Mouse (Mus musculus) hindbrain, embryonic 11.5 days (tissue): ENCODE measurements around the gene Gm28038. TPM values are rescaled to one million over a fixed set of nuclear protein-coding genes. Genes with fewer than 3 reads are reported as not detected.

Experiments
- ATAC-seq: fragments of 200-750 bp; cut with Nextera tagmentation; 2 replicates; pipeline ENCODE4 v1.8.0; 2017; ENCODE audit warnings: mild to moderate bottlenecking, moderate TSS enrichment, moderate library complexity; ENCODE audit not compliant: low FRiP score
- DNase-seq: peaks from one replicate; pipeline ENCODE4 v3.0.0-alpha.2; 2015; ENCODE audit warnings: low spot score
- H3K27ac ChIP-seq: fragments of 300-500 bp; sonication (generic); 2 replicates; pipeline ENCODE4 v1.5.1; 2014; ENCODE audit warnings: mild to moderate bottlenecking, low read depth, low read length
- H3K27me3 ChIP-seq: fragments of 300-500 bp; sonication (generic); 2 replicates; pipeline ENCODE4 v1.6.1; 2014; ENCODE audit warnings: mild to moderate bottlenecking, low read length, moderate library complexity, mixed read lengths; ENCODE audit not compliant: control insufficient read depth, insufficient read depth
- H3K36me3 ChIP-seq: fragments of 300-500 bp; sonication (generic); 2 replicates; pipeline ENCODE4 v1.6.1; 2014; ENCODE audit warnings: mild to moderate bottlenecking, low read length, moderate library complexity, mixed read lengths; ENCODE audit not compliant: control insufficient read depth, insufficient read depth
- H3K4me1 ChIP-seq: fragments of 300-500 bp; sonication (generic); replicated peaks from 2 replicates; pipeline ENCODE4 v1.6.1; 2014; ENCODE audit warnings: low read length, mixed read lengths; ENCODE audit not compliant: control insufficient read depth, insufficient read depth
- H3K4me2 ChIP-seq: fragments of 300-500 bp; sonication (generic); replicated peaks from 2 replicates; pipeline ENCODE4 v1.6.1; 2014; ENCODE audit warnings: mild to moderate bottlenecking, low read depth, low read length
- H3K4me3 ChIP-seq: fragments of 300-500 bp; sonication (generic); 2 replicates; pipeline ENCODE4 v1.5.1; 2014; ENCODE audit warnings: low read depth, low read length
- H3K9ac ChIP-seq: fragments of 300-500 bp; sonication (generic); 2 replicates; pipeline ENCODE4 v1.6.1; 2014; ENCODE audit warnings: low read depth, low read length
- H3K9me3 ChIP-seq: fragments of 300-500 bp; sonication (generic); 2 replicates; pipeline ENCODE4 v1.6.1; 2016; ENCODE audit warnings: low read length; ENCODE audit not compliant: control insufficient read depth
- WGBS: fragments of 180-500 bp; shearing (Covaris S2); extraction: QIAGEN DNeasy Blood & Tissue Kit; methylation state at CpG from one replicate; pipeline ENCODE4 v1.1.7; 2014; 5-methylcytosine and 5-hydroxymethylcytosine counted together
- polyA plus RNA-seq: library from polyadenylated mRNA; unstranded; fragments of >200 nt; fragmentation: Nextera tagmentation; extraction: Ambion mirVana; gene quantifications from 2 replicates; pipeline ENCODE4 v1.2.1, GENCODE M21; 2014

The Gm28038 gene
- polyA plus RNA-seq, 1 experiment from 2014 or later = not detected

- WGBS = under 1% methylated on average over 68 of the region's 68 CpGs
- no peaks in the 10 kb centered on the region for H3K9me3 ChIP-seq
- H3K4me1 ChIP-seq = peaks cover 7% of the 10 kb centered on the region; the same call in 1 of the 2 replicates
- H3K27ac ChIP-seq = no peak within 1 kb of the TSS
- H3K9ac ChIP-seq = peak within 1 kb of the TSS; percentile 86
- ATAC-seq = peak; percentile 91
- peak within 1 kb of the TSS; percentile 83 for H3K4me2 ChIP-seq
- H3K4me3 ChIP-seq = peak within 1 kb of the TSS; percentile 86
- no peaks in the 10 kb centered on the region for H3K27me3 ChIP-seq
- no peaks in the 10 kb centered on the region for H3K36me3 ChIP-seq
- peak; percentile 99 for DNase-seq
Measured at GRCm38 (mm10) chr2:30286192-30287026, 5.6 kb downstream of the Gm28038 start, which contains the start of the genes Dolk and Nup188. Dolk (minus strand) TSS chr2:30286334. Nup188 (plus strand) TSS chr2:30286397.

DNA sequence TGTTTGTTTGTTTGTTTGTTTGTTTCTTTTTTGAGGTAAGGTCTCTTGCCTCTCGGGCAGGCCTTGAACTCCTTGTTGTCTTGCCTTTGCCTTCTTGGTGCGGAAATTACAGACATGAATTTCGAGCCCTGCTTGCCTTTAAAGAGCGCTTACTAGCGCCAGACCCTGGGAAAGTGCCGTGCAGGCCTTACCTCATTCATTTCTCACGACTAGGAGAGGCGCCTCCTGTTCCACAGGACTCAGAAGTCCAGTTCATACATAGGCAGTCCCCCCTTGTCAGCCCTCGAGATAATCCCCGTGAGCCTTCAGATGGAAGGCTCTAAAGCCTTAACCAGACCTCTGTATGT, 6.2 kb downstream of the Gm28038 start:
- H3K4me2 ChIP-seq = peak overlapping the region; percentile 83
- 3% methylated on average over 10 of the region's 10 CpGs for WGBS
- no peaks in the 10 kb centered on the region for H3K9me3 ChIP-seq
- peak overlapping the region; percentile 86 for H3K9ac ChIP-seq
- peaks cover 7% of the 10 kb centered on the region; the same call in 1 of the 2 replicates for H3K4me1 ChIP-seq
- H3K27me3 ChIP-seq = no peaks in the 10 kb centered on the region
- peak overlapping the region; percentile 86 for H3K4me3 ChIP-seq
- ATAC-seq = no peak
- no peak overlapping the region for H3K27ac ChIP-seq
- DNase-seq = peak; percentile 39
- H3K36me3 ChIP-seq = no peaks in the 10 kb centered on the region

DNA sequence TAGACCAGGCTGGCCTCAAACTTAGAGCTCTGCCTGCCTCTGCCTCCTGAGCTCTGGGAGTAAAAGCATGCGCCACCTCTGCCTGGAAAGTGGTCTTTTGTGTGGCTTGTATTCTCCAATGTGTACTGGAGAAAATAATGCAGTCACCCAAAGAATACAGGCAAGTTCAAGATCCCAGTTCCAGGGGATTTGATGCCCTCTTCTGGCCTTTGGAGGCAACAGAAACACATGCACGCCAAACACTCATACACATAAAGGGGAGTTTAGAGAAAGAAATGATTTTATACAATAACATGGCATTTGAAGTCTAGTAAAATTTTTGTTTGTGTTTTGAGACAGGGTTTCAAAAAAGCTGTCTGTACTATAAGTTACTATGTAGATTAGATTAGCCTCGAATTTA, 18.7 kb downstream of the Gm28038 start:
- H3K4me2 ChIP-seq = no peak overlapping the region
- H3K36me3 ChIP-seq = peaks cover 2% of the 10 kb centered on the region; the same call in 1 of the 2 replicates
- no peak overlapping the region for H3K27ac ChIP-seq
- no peak overlapping the region for H3K9ac ChIP-seq
- ATAC-seq (no peak), DNase-seq (no peak)
- no peak overlapping the region for H3K4me3 ChIP-seq
- no peaks in the 10 kb centered on the region for H3K4me1 ChIP-seq
- 80% methylated on average over 3 of the region's 3 CpGs for WGBS
- H3K27me3 ChIP-seq = no peaks in the 10 kb centered on the region
- no peaks in the 10 kb centered on the region for H3K9me3 ChIP-seq

GRCm38 (mm10) chr2:30299966-30300365, 19.1 kb downstream of the Gm28038 start:
- Histone ChIP-seq H3K4me2 (no peak overlapping the region), H3K4me3 (no peak overlapping the region), H3K4me1 (no peaks in the 10 kb centered on the region), H3K9me3 (no peaks in the 10 kb centered on the region), H3K9ac (no peak overlapping the region), H3K27me3 (no peaks in the 10 kb centered on the region), H3K36me3 (peaks cover 4% of the 10 kb centered on the region; the same call in 1 of the 2 replicates), H3K27ac (no peak overlapping the region)
- ATAC-seq (no peak), DNase-seq (no peak)
- WGBS = 94% methylated on average over 5 of the region's 5 CpGs

DNA sequence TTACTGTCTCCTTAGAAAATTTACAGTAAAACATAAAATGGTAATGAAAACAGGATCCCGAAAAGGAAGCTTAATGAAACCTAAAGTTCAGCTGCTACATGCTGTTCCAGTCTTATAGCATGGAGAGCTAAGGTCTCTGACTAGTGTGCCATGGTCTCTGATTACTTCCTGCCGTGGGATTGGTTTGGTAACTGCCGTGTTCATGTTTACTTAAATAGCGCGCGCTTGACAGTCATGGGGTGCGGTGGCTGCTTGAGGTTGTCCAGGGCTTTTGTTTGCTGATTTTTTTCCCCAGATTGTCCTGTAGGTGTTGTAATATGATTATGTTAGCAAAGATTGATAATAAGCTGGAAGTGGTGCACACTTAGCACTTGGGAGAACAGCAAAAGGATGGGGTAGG, 25.2 kb downstream of the Gm28038 start:
- no peaks in the 10 kb centered on the region for H3K27me3 ChIP-seq
- no peak overlapping the region for H3K9ac ChIP-seq
- H3K27ac ChIP-seq = no peak overlapping the region
- H3K36me3 ChIP-seq = peaks cover 14% of the 10 kb centered on the region
- no peak for DNase-seq
- no peak for ATAC-seq
- 98% methylated on average over 7 of the region's 7 CpGs for WGBS
- no peak overlapping the region for H3K4me2 ChIP-seq
- no peak overlapping the region for H3K4me3 ChIP-seq
- no peaks in the 10 kb centered on the region for H3K9me3 ChIP-seq
- H3K4me1 ChIP-seq = no peaks in the 10 kb centered on the region

GRCm38 (mm10) chr2:30309351-30309750, 28.5 kb downstream of the Gm28038 start:
- H3K4me2 ChIP-seq = no peak overlapping the region
- no peaks in the 10 kb centered on the region for H3K4me1 ChIP-seq
- WGBS = 93% methylated on average over 3 of the region's 3 CpGs
- no peak overlapping the region for H3K4me3 ChIP-seq
- no peaks in the 10 kb centered on the region for H3K9me3 ChIP-seq
- no peaks in the 10 kb centered on the region for H3K27me3 ChIP-seq
- ATAC-seq (no peak), DNase-seq (no peak)
- H3K27ac ChIP-seq = no peak overlapping the region
- no peak overlapping the region for H3K9ac ChIP-seq
- peaks cover 14% of the 10 kb centered on the region for H3K36me3 ChIP-seq

DNA sequence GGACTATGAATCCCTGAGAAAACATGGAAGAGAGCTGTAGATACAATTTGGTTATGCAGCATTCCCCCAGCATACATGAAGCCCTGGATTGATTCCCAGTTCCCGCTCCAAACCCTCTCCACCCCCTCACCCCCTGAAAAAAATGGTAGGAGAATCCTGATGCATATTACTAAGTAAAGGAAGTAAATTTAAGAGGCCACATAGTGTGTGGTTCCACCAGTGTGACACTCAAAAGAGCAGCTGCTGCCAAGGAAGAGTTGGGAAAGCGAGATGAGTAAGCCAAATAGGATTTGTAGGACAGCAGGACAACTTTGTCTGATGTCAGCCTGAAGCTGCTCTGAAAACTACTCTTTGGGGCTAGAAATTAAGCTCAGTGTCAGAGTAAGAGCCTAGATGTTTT, 30.6 kb downstream of the Gm28038 start:
- DNase-seq (no peak), ATAC-seq (no peak)
- H3K27me3 ChIP-seq = no peaks in the 10 kb centered on the region
- H3K9ac ChIP-seq = no peak overlapping the region
- 100% methylated on average over 2 of the region's 2 CpGs for WGBS
- no peak overlapping the region for H3K4me3 ChIP-seq
- no peaks in the 10 kb centered on the region for H3K9me3 ChIP-seq
- H3K27ac ChIP-seq = no peak overlapping the region
- H3K36me3 ChIP-seq = peaks cover 25% of the 10 kb centered on the region
- H3K4me2 ChIP-seq = no peak overlapping the region
- no peaks in the 10 kb centered on the region for H3K4me1 ChIP-seq

DNA sequence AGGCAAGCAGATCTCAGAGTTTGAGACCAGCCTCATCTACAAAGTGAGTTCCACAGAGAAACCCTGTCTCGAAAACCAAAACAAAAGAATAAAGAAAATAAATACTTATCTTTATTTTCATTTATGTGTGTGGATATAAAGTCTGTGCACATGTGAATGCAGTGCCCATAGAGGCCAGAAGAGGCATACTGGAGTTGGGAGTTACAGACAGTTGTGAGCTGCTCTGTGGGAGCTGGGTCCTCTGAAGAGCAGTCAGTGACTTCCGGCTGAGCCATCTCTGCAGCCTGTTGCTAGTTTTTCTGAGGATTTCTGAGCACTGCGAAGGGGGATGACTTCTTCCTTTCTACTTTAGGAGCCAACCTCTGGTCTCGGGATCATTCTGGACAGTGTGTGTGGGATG, 35.3 kb downstream of the Gm28038 start:
- Histone ChIP-seq H3K9ac (no peak overlapping the region), H3K9me3 (no peaks in the 10 kb centered on the region), H3K27me3 (no peaks in the 10 kb centered on the region), H3K4me1 (no peaks in the 10 kb centered on the region), H3K36me3 (peaks cover 18% of the 10 kb centered on the region), H3K4me2 (no peak overlapping the region), H3K4me3 (no peak overlapping the region), H3K27ac (no peak overlapping the region)
- WGBS = 92% methylated on average over 4 of the region's 4 CpGs
- no peak for ATAC-seq
- no peak for DNase-seq

GRCm38 (mm10) chr2:30316955-30317354, 36.1 kb downstream of the Gm28038 start:
- H3K36me3 ChIP-seq = peaks cover 20% of the 10 kb centered on the region
- DNase-seq = no peak
- WGBS = 96% methylated on average over 5 of the region's 5 CpGs

More at GRCm38 (mm10) chr2:30316955-30317354, 36.1 kb downstream of the Gm28038 start:
- no peak for ATAC-seq
- Histone ChIP-seq H3K9me3 (no peaks in the 10 kb centered on the region), H3K4me2 (no peak overlapping the region), H3K4me3 (no peak overlapping the region), H3K27me3 (no peaks in the 10 kb centered on the region), H3K4me1 (no peaks in the 10 kb centered on the region), H3K9ac (no peak overlapping the region), H3K27ac (no peak overlapping the region)
